Mouse (Mus musculus) MEL (cell line): ENCODE results near the gene Galns. TPM values are rescaled to one million over a fixed set of nuclear protein-coding genes. Genes with fewer than 3 reads are reported as not detected.
A peak's percentile ranks its signal among the peaks of the same experiment; 100 is the strongest.

Experiments used
- DNase-seq: peaks from one replicate; pipeline ENCODE4 v3.0.0; 2011; ENCODE audit warnings: low read depth, low spot score
- H3K27ac ChIP-seq: 2 replicates; pipeline ENCODE4 v1.5.1; 2012; ENCODE audit warnings: low read depth, mild to moderate bottlenecking, control low read depth, low read length, moderate library complexity; ENCODE audit not compliant: control insufficient read depth
- H3K27me3 ChIP-seq, 2 experiments: fragments of 150-350 bp in 1 of 2; sonication (generic) in 1 of 2; 2 replicates each; pipeline ENCODE4 v1.6.1; 2012; ENCODE audit warnings: low read length in 2 of 2, mild to moderate bottlenecking in 2 of 2, improper control_type of control experiment in 1 of 2, moderate library complexity in 1 of 2; ENCODE audit not compliant: insufficient read depth in 2 of 2, control insufficient read depth in 1 of 2
- H3K36me3 ChIP-seq, 2 experiments: 2 replicates each; pipeline ENCODE4 v1.6.1; 2012 to 2014; ENCODE audit warnings: low read length in 2 of 2, improper control_type of control experiment in 1 of 2, inconsistent platforms in 1 of 2, mild to moderate bottlenecking in 1 of 2; ENCODE audit not compliant: insufficient read depth in 2 of 2, control insufficient read depth in 1 of 2
- H3K4me1 ChIP-seq, 2 experiments: fragments of 150-350 bp in 1 of 2; sonication (generic) in 1 of 2; 2 replicates each; pipeline ENCODE4 v1.6.1; 2012; ENCODE audit warnings: low read length in 2 of 2, improper control_type of control experiment in 1 of 2, mild to moderate bottlenecking in 1 of 2; ENCODE audit not compliant: insufficient read depth in 2 of 2, control insufficient read depth in 1 of 2
- H3K4me3 ChIP-seq, 2 experiments: fragments of 150-350 bp in 1 of 2; sonication (generic) in 1 of 2; 2 replicates each; pipeline ENCODE4 v1.5.1; 2012; ENCODE audit warnings: low read depth in 2 of 2, low read length in 2 of 2, mild to moderate bottlenecking in 2 of 2, moderate library complexity in 2 of 2, control low read depth in 1 of 2, improper control_type of control experiment in 1 of 2; ENCODE audit not compliant: control insufficient read depth in 1 of 2, insufficient read depth in 1 of 2
- H3K79me2 ChIP-seq: 2 replicates; pipeline ENCODE4 v1.6.1; 2012; ENCODE audit warnings: mild to moderate bottlenecking, low read length, moderate library complexity; ENCODE audit not compliant: control insufficient read depth, poor library complexity, insufficient read depth
- H3K9ac ChIP-seq: 2 replicates; pipeline ENCODE4 v1.6.1; 2012; ENCODE audit warnings: low read depth, mild to moderate bottlenecking, control low read depth, low read length, moderate library complexity; ENCODE audit not compliant: control insufficient read depth, poor library complexity, severe bottlenecking
- H3K9me3 ChIP-seq: fragments of 150-350 bp; sonication (generic); replicated peaks from 2 replicates; pipeline ENCODE4 v1.6.1; 2012; ENCODE audit warnings: mild to moderate bottlenecking, low read length, improper control_type of control experiment, moderate library complexity; ENCODE audit not compliant: insufficient read depth
- EP300 ChIP-seq, 2 experiments: IDR thresholded peaks; 2 replicates each; pipeline ENCODE4 v1.6.1; 2011; ENCODE audit warnings: improper control_type of control experiment in 2 of 2, low read length in 2 of 2, low read depth in 1 of 2, mild to moderate bottlenecking in 1 of 2
- GABPA ChIP-seq: IDR thresholded peaks from 2 replicates; pipeline ENCODE4 v1.6.1; 2012; ENCODE audit warnings: low read depth, mild to moderate bottlenecking, inconsistent platforms, low read length, improper control_type of control experiment, moderate library complexity
- GATA1 ChIP-seq: IDR thresholded peaks from 2 replicates; pipeline ENCODE4 v1.6.1; 2011; ENCODE audit warnings: low read depth, low read length, improper control_type of control experiment
- MXI1 ChIP-seq: IDR thresholded peaks from 2 replicates; pipeline ENCODE4 v1.6.1; 2011; ENCODE audit warnings: mild to moderate bottlenecking, low read depth, low read length, improper control_type of control experiment
- MYB ChIP-seq: IDR thresholded peaks from 2 replicates; pipeline ENCODE4 v1.6.1; 2011; ENCODE audit warnings: mild to moderate bottlenecking, low read depth, low read length, improper control_type of control experiment
- MYC ChIP-seq: IDR thresholded peaks from 2 replicates; pipeline ENCODE4 v1.6.1; 2011; ENCODE audit warnings: low read depth, mild to moderate bottlenecking, low read length, improper control_type of control experiment, moderate library complexity
- NELFE ChIP-seq: IDR thresholded peaks from 2 replicates; pipeline ENCODE4 v1.6.1; 2011; ENCODE audit warnings: low read depth, low read length, improper control_type of control experiment
- NRF1 ChIP-seq: IDR thresholded peaks from 2 replicates; pipeline ENCODE4 v1.6.1; 2014; ENCODE audit warnings: low read depth, mild to moderate bottlenecking, inconsistent platforms, low read length, improper control_type of control experiment, moderate library complexity; ENCODE audit not compliant: poor library complexity, insufficient read depth, severe bottlenecking
- POLR2A ChIP-seq, 2 experiments: IDR thresholded peaks; 2 replicates each; pipeline ENCODE4 v1.6.1; 2011 to 2012; ENCODE audit warnings: low read length in 2 of 2, mild to moderate bottlenecking in 2 of 2, control low read depth in 1 of 2, improper control_type of control experiment in 1 of 2, low read depth in 1 of 2, moderate library complexity in 1 of 2; ENCODE audit not compliant: control insufficient read depth in 1 of 2, insufficient read depth in 1 of 2, poor library complexity in 1 of 2
- POLR2AphosphoS5 ChIP-seq: IDR thresholded peaks from 2 replicates; pipeline ENCODE4 v1.6.1; 2012; ENCODE audit warnings: low read depth, borderline replicate concordance, mild to moderate bottlenecking, inconsistent platforms, low read length, moderate library complexity, mixed read lengths
- SIN3A ChIP-seq: IDR thresholded peaks from 2 replicates; pipeline ENCODE4 v1.6.1; 2012; ENCODE audit warnings: low read length, improper control_type of control experiment, inconsistent platforms
- TBP ChIP-seq: IDR thresholded peaks from 2 replicates; pipeline ENCODE4 v1.8.0; 2011; ENCODE audit warnings: low read depth, low read length, improper control_type of control experiment
- ZMIZ1 ChIP-seq: IDR thresholded peaks from 2 replicates; pipeline ENCODE4 v1.6.1; 2012; ENCODE audit warnings: low read depth, mild to moderate bottlenecking, inconsistent platforms, low read length, improper control_type of control experiment, moderate library complexity
- polyA plus RNA-seq, 2 experiments: library from polyadenylated mRNA; stranded (reverse) in 1 of 2; unstranded in 1 of 2; fragments of >175 nt in 1 of 2; fragments of >200 nt in 1 of 2; gene quantifications; 2 replicates each; pipeline versions ENCODE4 v1.2.1 to v1.2.4; 2012; ENCODE audit warnings: low replicate concordance in 2 of 2, low read depth in 1 of 2; ENCODE audit not compliant: insufficient read length in 2 of 2, insufficient read depth in 1 of 2, missing spikeins in 1 of 2
- total RNA-seq: library from RNA; depleted of rRNA; stranded (reverse); fragments of 300-350 nt; gene quantifications from 2 replicates; pipeline ENCODE4 v1.2.3, GENCODE M21; 2012

The Galns gene
- total and polyA plus RNA-seq, 3 experiments = 1.7 to 3.0 TPM; not detected in 1

DNA sequence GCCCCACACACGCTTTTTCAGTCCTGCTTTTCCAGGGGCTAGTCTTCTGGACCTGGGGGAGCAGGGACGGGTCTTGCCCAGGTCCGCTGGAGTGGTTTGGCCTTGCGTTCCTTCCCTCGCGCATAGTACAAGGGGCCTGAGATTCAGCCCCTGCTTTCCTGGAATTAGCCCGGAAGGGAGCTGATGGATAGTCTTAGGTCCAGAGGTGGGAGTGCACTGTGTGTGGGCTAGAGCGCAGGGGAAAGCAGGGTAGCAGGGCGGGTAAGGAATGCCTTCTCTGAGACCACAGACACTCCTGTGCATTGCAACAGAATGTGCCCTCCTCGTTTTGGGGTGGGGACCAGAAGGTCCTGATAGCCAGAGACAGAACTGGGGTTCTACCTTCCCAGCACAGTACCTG lies 34.1 kb downstream of the Galns start:
- TF ChIP-seq MYB = no peak
- H3K36me3 ChIP-seq = peaks cover 0 to 10% of the 10 kb centered on the region in 2 experiments; a peak in 2 of 4 replicates
- no peak overlapping the region for H3K9ac ChIP-seq
- no peaks in the 10 kb centered on the region for H3K9me3 ChIP-seq
- H3K4me3 ChIP-seq = no peak overlapping the region
- DNase-seq = no peak
- H3K27ac ChIP-seq = no peak overlapping the region
- H3K27me3 ChIP-seq = no peaks in the 10 kb centered on the region
- H3K79me2 ChIP-seq = peaks cover 13% of the 10 kb centered on the region
- H3K4me1 ChIP-seq = peaks cover 4 to 10% of the 10 kb centered on the region in 2 experiments; a peak in 3 of 4 replicates

DNA sequence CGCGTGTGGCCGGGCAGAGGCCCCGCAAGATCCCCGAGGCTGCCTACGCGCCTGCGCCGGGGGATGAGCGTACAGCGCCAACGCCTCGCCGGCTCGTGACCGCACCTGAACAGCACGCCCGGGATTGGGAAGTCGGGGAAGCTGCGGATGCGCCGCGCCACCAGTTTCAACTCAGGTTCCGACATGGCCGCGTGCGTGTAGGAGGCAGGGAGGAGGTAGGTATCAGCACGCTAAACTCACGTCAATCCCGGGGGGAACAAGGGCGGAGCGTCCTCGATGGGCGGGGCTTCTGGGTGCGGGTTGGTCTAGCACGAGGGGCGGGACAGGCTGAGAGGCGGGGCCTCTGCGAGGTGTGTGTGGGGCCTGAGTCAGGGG lies 34.6 kb downstream of the Galns start, which contains the start of gene Aprt:
TSS of gene Aprt (minus strand) at position 262 of the 375 bp plus-strand sequence.
- Histone ChIP-seq H3K27me3 (no peaks in the 10 kb centered on the region), H3K36me3 (peaks cover 0 to 10% of the 10 kb centered on the region in 2 experiments; a peak in 2 of 4 replicates), H3K4me1 (peaks cover 4 to 10% of the 10 kb centered on the region in 2 experiments; a peak in 3 of 4 replicates), H3K4me3 (peak within 1 kb of the TSS; percentile 80 to 89), H3K27ac (peak within 1 kb of the TSS; percentile 64), H3K79me2 (peaks cover 13% of the 10 kb centered on the region), H3K9me3 (no peaks in the 10 kb centered on the region), H3K9ac (peak within 1 kb of the TSS; percentile 92)
- TF ChIP-seq POLR2AphosphoS5 (no peak), MXI1 (peak; percentile 73; the same call in 1 of the 2 replicates), EP300 (IDR thresholded peaks at IDR 0.05; ENCODE audit: low read depth in 1 of 2, low read length in 2 of 2) (no peak), SIN3A (0 out of 2 replicates have a peak, but pooled peaks have one; percentile 47), MYC (0 out of 2 replicates have a peak, but pooled peaks have one; percentile 68), TBP (0 out of 2 replicates have a peak, but pooled peaks have one; percentile 12), NELFE (peak; percentile 66), NRF1 (peak; percentile 60), GATA1 (no peak), ZMIZ1 (0 out of 2 replicates have a peak, but pooled peaks have one; percentile 44), POLR2A (IDR thresholded peaks at IDR 0.05; ENCODE audit: control insufficient read depth in 1 of 2, insufficient read depth in 1 of 2, low read depth in 1 of 2, low read length in 2 of 2, poor library complexity in 1 of 2) (peak; percentile 42 to 82; a peak in 3 of 4 replicates), GABPA (no peak)
- DNase-seq = peak; percentile 89
